Mouse (Mus musculus): ENCODE measurements around the gene Rpl37.

GRCm38 (mm10) chr15:5118626-5119025 lies 2.2 kb downstream of the Rpl37 start:
- TF ChIP-seq CTCF (IDR thresholded peaks at IDR 0.05; ENCODE audit: borderline replicate concordance, insufficient read depth, low read depth, low read length) (no peak), POLR2A (IDR thresholded peaks at IDR 0.05; ENCODE audit: borderline replicate concordance, insufficient read depth, low read length) (no peak)

Measured in cerebellum, adult 2 months (tissue).